Mouse (Mus musculus): ENCODE results near the gene Rfx4. TPM values are rescaled to one million over a fixed set of nuclear protein-coding genes. Genes with fewer than 3 reads are reported as not detected.

Gene Rfx4
- polyA plus RNA-seq, 1 experiment from 2014 or later: 0.05 TPM

DNA sequence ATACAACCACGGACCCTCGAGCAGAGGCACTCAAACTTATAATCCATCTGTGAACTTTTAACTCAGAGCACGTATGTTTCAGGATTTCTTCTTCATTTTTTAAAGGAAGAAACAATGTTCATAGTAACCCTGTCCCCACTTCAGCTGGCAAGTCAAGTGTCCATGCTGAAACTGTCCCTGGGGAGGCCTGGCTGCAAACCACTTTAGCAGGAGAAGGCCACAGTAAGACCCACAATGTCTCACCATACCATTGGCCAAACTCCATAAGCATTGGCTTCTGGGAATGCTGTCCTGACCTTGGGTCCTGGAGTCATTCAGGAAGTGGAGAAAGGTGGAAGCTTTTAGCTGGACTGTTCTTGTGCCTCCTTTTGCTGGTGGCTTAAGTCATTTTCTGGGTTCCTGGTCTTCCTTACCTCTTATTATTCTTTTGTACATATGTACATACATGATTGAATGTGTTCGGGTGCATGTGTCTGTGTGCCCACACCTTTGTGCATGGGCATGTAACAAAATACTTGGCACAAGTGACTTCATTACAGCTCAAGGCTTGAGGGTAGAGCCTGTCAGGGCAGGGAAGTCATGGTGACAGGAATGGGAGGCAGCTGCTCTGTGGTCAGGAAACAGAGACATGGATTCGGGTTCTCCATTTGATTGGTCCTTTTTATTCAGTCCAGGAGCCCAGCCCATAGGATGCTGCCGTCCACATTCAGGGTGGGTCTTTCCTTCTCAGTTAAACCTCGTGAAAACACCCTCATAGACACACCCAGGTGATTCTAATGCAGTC is 61.4 kb downstream of the Rfx4 start:
- H3K4me2 ChIP-seq (ENCODE audit: low read length): no peak overlapping the region
- no peak for DNase-seq (ENCODE audit: low spot score)
- H3K9ac ChIP-seq (ENCODE audit: low read depth, low read length): no peak overlapping the region
- no peak overlapping the region for H3K4me3 ChIP-seq (replicated peaks; ENCODE audit: low read depth, low read length)
- no peaks in the 10 kb centered on the region for H3K36me3 ChIP-seq (ENCODE audit: insufficient read depth, low read length)
- H3K4me1 ChIP-seq (replicated peaks; ENCODE audit: insufficient read depth, low read length): no peaks in the 10 kb centered on the region
- ATAC-seq (replicated peaks; ENCODE audit: low FRiP score, low read depth): no peak
- no peak for TF ChIP-seq CTCF (IDR thresholded peaks at IDR 0.05; ENCODE audit: low read depth)
- no peaks in the 10 kb centered on the region for H3K27me3 ChIP-seq (ENCODE audit: insufficient read depth, low read length)
- H3K9me3 ChIP-seq (replicated peaks; ENCODE audit: low read length): no peaks in the 10 kb centered on the region
- H3K27ac ChIP-seq: no peak overlapping the region
- 79% methylated on average over 7 of the region's 7 CpGs for WGBS

DNA sequence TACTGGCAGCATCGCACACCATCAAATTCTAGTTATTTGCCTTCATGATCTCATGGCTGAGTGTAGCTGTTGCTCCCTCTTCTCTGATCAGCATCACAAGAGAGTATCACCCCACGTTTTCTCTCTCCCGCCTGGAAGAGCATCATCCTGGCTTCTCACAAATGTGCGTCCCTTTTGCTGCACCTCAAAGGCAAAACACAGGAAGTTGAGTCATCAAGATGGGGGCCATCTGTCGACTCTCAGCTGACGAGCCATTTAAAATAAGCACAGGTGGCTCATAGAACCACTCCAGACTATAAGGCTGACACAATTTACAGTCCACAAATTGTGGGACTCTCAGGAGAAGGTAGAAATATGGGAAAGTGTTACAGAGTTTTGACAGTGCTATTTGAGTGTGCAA is 63.8 kb downstream of the Rfx4 start:
- H3K36me3 ChIP-seq (ENCODE audit: insufficient read depth, low read length): no peaks in the 10 kb centered on the region
- TF ChIP-seq CTCF (IDR thresholded peaks at IDR 0.05; ENCODE audit: low read depth): no peak
- 30% methylated on average over 6 of the region's 6 CpGs for WGBS
- no peaks in the 10 kb centered on the region for H3K27me3 ChIP-seq (ENCODE audit: insufficient read depth, low read length)
- no peaks in the 10 kb centered on the region for H3K9me3 ChIP-seq (replicated peaks; ENCODE audit: low read length)
- H3K9ac ChIP-seq (ENCODE audit: low read depth, low read length): no peak overlapping the region
- no peak overlapping the region for H3K4me3 ChIP-seq (replicated peaks; ENCODE audit: low read depth, low read length)
- DNase-seq (ENCODE audit: low spot score): no peak
- H3K4me1 ChIP-seq (replicated peaks; ENCODE audit: insufficient read depth, low read length): no peaks in the 10 kb centered on the region
- H3K27ac ChIP-seq: no peak overlapping the region
- no peak overlapping the region for H3K4me2 ChIP-seq (ENCODE audit: low read length)
- ATAC-seq (replicated peaks; ENCODE audit: low FRiP score, low read depth): no peak

DNA sequence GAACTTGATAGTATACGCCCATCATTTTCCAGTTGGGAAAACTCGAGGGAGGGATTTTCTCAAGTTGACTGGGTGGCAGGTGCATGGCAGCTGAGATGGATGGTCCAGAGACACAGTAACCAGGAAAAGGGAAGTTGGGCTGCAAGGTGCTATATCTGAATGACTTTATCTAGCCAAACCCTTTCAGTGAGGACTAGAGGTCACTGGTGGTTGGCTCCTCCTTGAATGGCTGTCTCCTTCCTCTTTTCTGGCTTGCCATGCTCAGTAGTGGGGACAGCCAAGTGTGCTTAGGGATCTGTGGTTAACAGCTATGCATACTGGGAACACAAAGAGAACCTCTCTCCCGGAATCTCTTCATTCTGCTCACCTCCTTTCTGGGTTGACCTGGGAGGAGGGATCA is 64.4 kb downstream of the Rfx4 start:
- TF ChIP-seq CTCF (IDR thresholded peaks at IDR 0.05; ENCODE audit: low read depth): no peak
- Histone ChIP-seq H3K36me3 (ENCODE audit: insufficient read depth, low read length) (no peaks in the 10 kb centered on the region), H3K9me3 (replicated peaks; ENCODE audit: low read length) (no peaks in the 10 kb centered on the region), H3K27me3 (ENCODE audit: insufficient read depth, low read length) (no peaks in the 10 kb centered on the region), H3K4me2 (ENCODE audit: low read length) (no peak overlapping the region), H3K4me3 (replicated peaks; ENCODE audit: low read depth, low read length) (no peak overlapping the region), H3K4me1 (replicated peaks; ENCODE audit: insufficient read depth, low read length) (no peaks in the 10 kb centered on the region), H3K9ac (ENCODE audit: low read depth, low read length) (no peak overlapping the region), H3K27ac (no peak overlapping the region)
- no peak for DNase-seq (ENCODE audit: low spot score)
- no peak for ATAC-seq (replicated peaks; ENCODE audit: low FRiP score, low read depth)
- 58% methylated on average over 3 of the region's 3 CpGs for WGBS

DNA sequence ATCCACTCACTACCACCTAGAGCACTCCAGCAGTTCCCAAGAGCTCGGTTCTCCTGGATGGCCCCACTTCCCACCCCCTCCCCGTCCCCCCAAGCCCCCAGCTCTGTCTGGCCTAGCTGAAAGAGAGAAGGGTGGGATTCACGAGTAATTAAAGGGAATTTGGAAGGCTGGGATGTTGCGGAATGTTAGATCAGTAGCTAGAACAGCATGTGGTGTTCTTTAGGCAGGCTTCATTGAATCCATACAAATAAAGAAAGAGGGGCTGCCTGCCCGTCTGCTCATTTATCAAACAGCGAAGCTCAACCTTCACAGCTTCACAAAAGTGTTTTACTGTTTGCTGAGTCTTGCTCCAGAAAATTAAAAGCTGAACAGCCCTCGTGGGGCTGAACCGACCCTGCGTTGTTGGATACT is 66.9 kb downstream of the Rfx4 start:
- H3K27ac ChIP-seq: no peak overlapping the region
- TF ChIP-seq CTCF (IDR thresholded peaks at IDR 0.05; ENCODE audit: low read depth): no peak
- H3K36me3 ChIP-seq (ENCODE audit: insufficient read depth, low read length): no peaks in the 10 kb centered on the region
- ATAC-seq (replicated peaks; ENCODE audit: low FRiP score, low read depth) (no peak), DNase-seq (ENCODE audit: low spot score) (no peak)
- WGBS: 31% methylated on average over 9 of the region's 9 CpGs
- no peak overlapping the region for H3K4me3 ChIP-seq (replicated peaks; ENCODE audit: low read depth, low read length)
- no peak overlapping the region for H3K4me2 ChIP-seq (ENCODE audit: low read length)
- no peak overlapping the region for H3K9ac ChIP-seq (ENCODE audit: low read depth, low read length)
- H3K27me3 ChIP-seq (ENCODE audit: insufficient read depth, low read length): no peaks in the 10 kb centered on the region
- H3K4me1 ChIP-seq (replicated peaks; ENCODE audit: insufficient read depth, low read length): no peaks in the 10 kb centered on the region; the same call in 1 of the 2 replicates
- H3K9me3 ChIP-seq (replicated peaks; ENCODE audit: low read length): no peaks in the 10 kb centered on the region

DNA sequence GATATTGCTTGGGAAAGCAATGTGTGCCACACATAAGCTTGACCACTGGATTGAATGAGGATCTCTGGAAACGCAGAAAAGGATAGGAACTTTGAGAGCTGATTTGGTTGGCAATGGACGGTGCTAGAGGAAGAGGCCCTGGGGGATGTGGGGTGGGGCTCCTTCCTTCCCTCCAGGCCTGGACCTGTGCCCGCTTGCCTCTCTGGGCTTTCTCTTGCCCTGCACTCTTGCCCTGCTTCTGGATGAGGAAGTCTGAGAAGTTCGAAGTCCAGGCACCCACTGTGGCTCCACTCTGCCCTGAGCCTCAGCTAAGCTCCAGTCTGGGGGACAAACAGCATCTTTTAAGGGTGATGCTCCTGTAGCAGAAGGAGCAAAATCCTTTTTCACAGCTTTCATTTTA is 67.8 kb downstream of the Rfx4 start:
- H3K27ac ChIP-seq: no peak overlapping the region
- DNase-seq (ENCODE audit: low spot score) (no peak), ATAC-seq (replicated peaks; ENCODE audit: low FRiP score, low read depth) (no peak)

DNA sequence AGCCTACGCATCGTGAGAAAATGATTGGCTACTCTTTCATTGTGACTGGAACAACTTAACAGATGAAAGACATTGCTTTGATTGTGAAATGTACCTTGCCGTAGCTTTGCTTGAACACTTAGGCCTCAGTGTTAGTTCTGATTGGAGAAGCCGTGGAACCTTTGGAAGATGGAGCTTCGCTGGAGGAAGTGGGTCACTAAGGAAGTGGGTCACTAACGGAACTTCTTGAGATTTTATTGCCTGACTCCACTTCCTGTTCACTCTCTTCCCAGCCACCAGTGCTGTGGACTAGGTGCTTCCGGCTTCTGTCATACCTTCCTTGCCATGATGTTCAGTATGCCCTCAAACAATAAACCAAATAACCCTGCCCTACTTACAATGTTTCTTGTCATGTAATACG is 73.1 kb downstream of the Rfx4 start:
- no peaks in the 10 kb centered on the region; the same call in 1 of the 2 replicates for H3K4me1 ChIP-seq (replicated peaks; ENCODE audit: insufficient read depth, low read length)
- H3K27me3 ChIP-seq (ENCODE audit: insufficient read depth, low read length): no peaks in the 10 kb centered on the region
- H3K9ac ChIP-seq (ENCODE audit: low read depth, low read length): no peak overlapping the region
- H3K4me2 ChIP-seq (ENCODE audit: low read length): no peak overlapping the region
- WGBS: 72% methylated on average over 8 of the region's 8 CpGs
- H3K27ac ChIP-seq: no peak overlapping the region
- no peak for ATAC-seq (replicated peaks; ENCODE audit: low FRiP score, low read depth)
- DNase-seq (ENCODE audit: low spot score): no peak
- H3K4me3 ChIP-seq (replicated peaks; ENCODE audit: low read depth, low read length): no peak overlapping the region
- H3K9me3 ChIP-seq (replicated peaks; ENCODE audit: low read length): no peaks in the 10 kb centered on the region
- H3K36me3 ChIP-seq (ENCODE audit: insufficient read depth, low read length): no peaks in the 10 kb centered on the region
- no peak for TF ChIP-seq CTCF (IDR thresholded peaks at IDR 0.05; ENCODE audit: low read depth)

More for the DNA sequence above, 67.8 kb downstream of the Rfx4 start:
- Histone ChIP-seq H3K9ac (ENCODE audit: low read depth, low read length) (no peak overlapping the region), H3K4me1 (replicated peaks; ENCODE audit: insufficient read depth, low read length) (no peaks in the 10 kb centered on the region; the same call in 1 of the 2 replicates), H3K27me3 (ENCODE audit: insufficient read depth, low read length) (no peaks in the 10 kb centered on the region), H3K9me3 (replicated peaks; ENCODE audit: low read length) (no peaks in the 10 kb centered on the region), H3K36me3 (ENCODE audit: insufficient read depth, low read length) (no peaks in the 10 kb centered on the region), H3K4me3 (replicated peaks; ENCODE audit: low read depth, low read length) (no peak overlapping the region), H3K4me2 (ENCODE audit: low read length) (no peak overlapping the region)
- WGBS: 53% methylated on average over 4 of the region's 4 CpGs
- TF ChIP-seq CTCF (IDR thresholded peaks at IDR 0.05; ENCODE audit: low read depth): no peak

All from kidney, postnatal 0 days (tissue).